Mouse (Mus musculus) olfactory bulb, adult 2 months (tissue): ENCODE measurements around the gene Mycbp.

ENCODE experiments used
- CTCF ChIP-seq: fragments of 200-500 bp; IDR thresholded peaks from 2 replicates; pipeline ENCODE4 v1.5.1; 2012; ENCODE audit warnings: low read depth, mild to moderate bottlenecking, low read length, moderate library complexity; ENCODE audit not compliant: insufficient read depth
- POLR2A ChIP-seq: fragments of 200-500 bp; IDR thresholded peaks from 2 replicates; pipeline ENCODE4 v1.6.1; 2012; ENCODE audit warnings: mild to moderate bottlenecking, low read depth, low read length, moderate library complexity; ENCODE audit not compliant: insufficient read depth

- TF ChIP-seq CTCF, result no peak
- TF ChIP-seq POLR2A, result no peak
Observed at GRCm38 (mm10) chr4:123893726-123894125, 10.9 kb upstream of the Mycbp start.
